Mouse (Mus musculus) small intestine, adult 2 months (tissue): Measurements from ENCODE around the gene Fndc3a.
A peak's percentile ranks its signal among the peaks of the same experiment; 100 is the strongest.

ENCODE experiments used
- CTCF ChIP-seq: fragments of 200-500 bp; IDR thresholded peaks from 2 replicates; pipeline ENCODE4 v1.5.1; 2012; ENCODE audit warnings: low read depth, mild to moderate bottlenecking, control low read depth, inconsistent platforms, low read length, moderate library complexity, mixed read lengths; ENCODE audit not compliant: insufficient replicate concordance, insufficient read length; ENCODE audit errors: extremely low read depth
- POLR2A ChIP-seq: fragments of 200-500 bp; IDR thresholded peaks from 2 replicates; pipeline ENCODE4 v1.6.1; 2012; ENCODE audit warnings: low read depth, mild to moderate bottlenecking, control low read depth, inconsistent platforms, low read length, moderate library complexity

DNA sequence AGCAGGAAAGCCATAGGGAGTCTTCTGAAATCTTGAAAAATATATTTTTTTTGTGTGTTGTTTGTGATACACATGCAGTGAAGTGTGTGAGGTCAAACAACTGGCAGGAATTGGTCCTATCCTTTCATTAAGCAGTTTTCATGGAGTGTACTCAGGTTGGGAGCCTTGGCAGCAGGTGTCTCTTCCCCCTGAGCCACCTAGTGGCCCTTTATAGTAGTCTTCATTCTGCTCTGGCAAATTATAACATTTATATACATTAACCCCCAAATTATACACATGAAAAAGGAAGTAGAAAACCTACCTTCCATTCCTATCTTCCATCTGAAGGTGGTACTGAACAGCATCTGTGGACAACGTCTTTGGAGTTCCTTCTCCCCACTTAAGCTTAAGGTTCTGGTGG, 154.0 kb downstream of the Fndc3a start:
- TF ChIP-seq POLR2A = no peak
- TF ChIP-seq CTCF = peak; percentile 32; the same call in 1 of the 2 replicates
